Mouse (Mus musculus) layer of hippocampus, postnatal 14 days (tissue): ENCODE results near the gene Efr3b. TPM values are rescaled to one million over a fixed set of nuclear protein-coding genes. Genes with fewer than 3 reads are reported as not detected.

Experiments used
- DNase-seq, 2 experiments: peaks; one replicate each; pipeline ENCODE4 v3.0.0; 2021 to 2022; ENCODE audit warnings: low spot score in 2 of 2, mixed read lengths in 1 of 2
- total RNA-seq, 2 experiments: library from RNA; stranded (reverse); gene quantifications; 2 replicates each; pipeline ENCODE4 v1.2.3; 2021

The Efr3b gene
- total RNA-seq, 2 experiments from 2014 or later = 108 to 115 TPM

GRCm38 (mm10) chr12:4039046-4039445 is 331 bp upstream of the Efr3b start:
- DNase-seq = no peak

- DNase-seq = no peak
Observed at GRCm38 (mm10) chr12:4037511-4037910, 1.2 kb downstream of the Efr3b start.

GRCm38 (mm10) chr12:4036157-4036556 is 2.6 kb downstream of the Efr3b start:
- no peak for DNase-seq

- no peak for DNase-seq
Observed at GRCm38 (mm10) chr12:4029064-4029463, 9.7 kb downstream of the Efr3b start.

- peak in 1 of 2 experiments; percentile 56 for DNase-seq
Observed at GRCm38 (mm10) chr12:4028516-4028915, 10.2 kb downstream of the Efr3b start.

GRCm38 (mm10) chr12:4024356-4024755 is 14.4 kb downstream of the Efr3b start:
- no peak for DNase-seq

GRCm38 (mm10) chr12:4023501-4023900 is 15.2 kb downstream of the Efr3b start:
- no peak for DNase-seq

GRCm38 (mm10) chr12:4022845-4023244 is 15.9 kb downstream of the Efr3b start:
- peak in 1 of 2 experiments; percentile 24 for DNase-seq

- no peak for DNase-seq
Observed at GRCm38 (mm10) chr12:4020505-4020904, 18.2 kb downstream of the Efr3b start.

- DNase-seq = no peak
Observed at GRCm38 (mm10) chr12:4016321-4016720, 22.4 kb downstream of the Efr3b start.

- DNase-seq = no peak
Observed at GRCm38 (mm10) chr12:4015741-4016140, 23.0 kb downstream of the Efr3b start.

- DNase-seq = no peak
Observed at GRCm38 (mm10) chr12:4015255-4015654, 23.5 kb downstream of the Efr3b start.

- peak in 1 of 2 experiments; percentile 39 for DNase-seq
Observed at GRCm38 (mm10) chr12:4011715-4012114, 27.0 kb downstream of the Efr3b start.

GRCm38 (mm10) chr12:4011301-4011700 is 27.4 kb downstream of the Efr3b start:
- no peak for DNase-seq

GRCm38 (mm10) chr12:4008731-4009130 is 30.0 kb downstream of the Efr3b start:
- no peak for DNase-seq

- DNase-seq = no peak
Observed at GRCm38 (mm10) chr12:4007766-4008165, 30.9 kb downstream of the Efr3b start.

GRCm38 (mm10) chr12:4007181-4007580 is 31.5 kb downstream of the Efr3b start:
- DNase-seq = peak in 1 of 2 experiments; percentile 49

GRCm38 (mm10) chr12:4006079-4006478 is 32.6 kb downstream of the Efr3b start:
- peak in 1 of 2 experiments; percentile 71 for DNase-seq

GRCm38 (mm10) chr12:4004648-4005047 is 34.1 kb downstream of the Efr3b start:
- DNase-seq = peak in 1 of 2 experiments; percentile 50

GRCm38 (mm10) chr12:4000406-4000805 is 38.3 kb downstream of the Efr3b start:
- DNase-seq = no peak

GRCm38 (mm10) chr12:3996749-3997148 is 42.0 kb downstream of the Efr3b start:
- DNase-seq = no peak

- DNase-seq = no peak
Observed at GRCm38 (mm10) chr12:3991047-3991446, 47.7 kb downstream of the Efr3b start.

GRCm38 (mm10) chr12:3989943-3990342 is 48.8 kb downstream of the Efr3b start:
- no peak for DNase-seq

- no peak for DNase-seq
Observed at GRCm38 (mm10) chr12:3984446-3984845, 54.3 kb downstream of the Efr3b start.
